Comparison of ENCODE assay signal across 9 mouse cellular contexts in the genomic region with DNA sequence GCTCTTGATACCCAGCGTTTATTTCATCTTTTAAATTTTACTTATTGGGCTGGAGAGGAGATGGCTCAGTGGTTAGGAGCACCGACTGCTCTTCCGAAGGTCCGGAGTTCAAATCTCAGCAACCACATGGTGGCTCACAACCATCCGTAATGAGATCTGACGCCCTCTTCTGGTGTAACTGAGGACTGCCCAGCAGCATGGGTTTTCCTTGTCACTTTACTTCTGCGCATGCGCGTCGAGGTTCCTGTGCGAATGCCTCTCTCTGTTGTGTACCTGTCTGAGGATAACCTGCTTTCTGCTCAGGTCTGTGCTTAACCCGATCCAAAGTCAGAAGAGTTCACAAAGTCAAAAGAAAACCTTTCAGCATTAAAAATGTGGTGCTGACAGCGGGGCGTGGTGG.
"Had no signal": no experiment of that assay in that cellular context is flagged by ENCODE, and none has a peak within 500 bp of the region (broad histone marks: within the 10 kb centered on the region; RNA-seq: fewer than 3 reads in every experiment).

No protein-coding gene starts in this region.

- DNase-seq: kidney, adult 11 months; kidney, postnatal 10 days; lung, embryonic 14.5 days; right cerebral cortex, postnatal 25 days had no signal

- H3K27ac ChIP-seq: limb, embryonic 10.5 days; liver, embryonic 15.5 days; midbrain, embryonic 12.5 days had no signal

- H3K9ac ChIP-seq: liver, embryonic 15.5 days; lung, embryonic 14.5 days; midbrain, embryonic 12.5 days had no signal

- H3K27me3 ChIP-seq: liver, embryonic 15.5 days; midbrain, embryonic 12.5 days had no signal

- H3K36me3 ChIP-seq: limb, embryonic 10.5 days; liver, embryonic 15.5 days; midbrain, embryonic 12.5 days had no signal

- H3K4me1 ChIP-seq: limb, embryonic 10.5 days; liver, embryonic 15.5 days; midbrain, embryonic 12.5 days had no signal

- H3K4me2 ChIP-seq: liver, embryonic 11.5 days; liver, embryonic 15.5 days; lung, embryonic 14.5 days; midbrain, embryonic 12.5 days had no signal

- ATAC-seq: midbrain, embryonic 16.5 days had no signal

- H3K4me3 ChIP-seq: limb, embryonic 10.5 days; liver, embryonic 15.5 days; midbrain, embryonic 12.5 days had no signal

- H3K9me3 ChIP-seq: limb, embryonic 10.5 days; liver, embryonic 15.5 days; midbrain, embryonic 12.5 days had no signal
